Mouse (Mus musculus): ENCODE data around the gene Hoxa6.

DNA sequence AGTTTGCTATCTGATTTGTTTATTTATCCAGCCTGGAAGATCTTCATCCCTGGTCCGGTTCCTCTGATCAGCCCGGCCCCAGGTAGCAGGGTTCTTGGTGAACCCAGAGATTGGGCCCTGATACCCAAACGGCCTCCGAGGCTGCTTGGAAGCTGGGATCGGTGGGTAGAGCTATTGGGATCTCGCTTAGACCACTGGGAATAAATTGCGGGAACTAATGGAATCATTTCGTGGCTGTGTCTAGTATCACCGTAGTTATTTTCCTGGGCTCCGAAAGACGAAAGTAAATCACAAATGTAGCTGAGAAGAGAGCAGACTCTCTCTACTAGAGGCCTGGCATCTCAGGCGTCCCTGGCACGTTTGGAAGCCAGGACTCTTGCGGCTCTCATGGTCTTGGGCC, 3.3 kb downstream of the Hoxa6 start:
- no peak for TF ChIP-seq CTCF (conservative IDR thresholded peaks at IDR 0.05; ENCODE audit: low read length)
- TF ChIP-seq NANOG (IDR thresholded peaks at IDR 0.05; ENCODE audit: borderline replicate concordance, low read length) = no peak
- TF ChIP-seq POU5F1 (IDR thresholded peaks at IDR 0.05; ENCODE audit: borderline replicate concordance, low read length) = no peak
